Mouse (Mus musculus) MEL (cell line): ENCODE measurements around the gene Nol6.

Experiments
- CTCF ChIP-seq, 3 experiments: IDR thresholded peaks in 2 of 3; conservative IDR thresholded peaks in 1 of 3; 2 replicates each; pipeline ENCODE4 v1.5.1; 2011 to 2012; ENCODE audit warnings: low read length in 3 of 3, low read depth in 2 of 3, mild to moderate bottlenecking in 2 of 3, improper control_type of control experiment in 1 of 3, inconsistent platforms in 1 of 3, mixed read lengths in 1 of 3, moderate library complexity in 1 of 3; ENCODE audit not compliant: control insufficient read depth in 1 of 3, insufficient read depth in 1 of 3, poor library complexity in 1 of 3, severe bottlenecking in 1 of 3
- ELF1 ChIP-seq: IDR thresholded peaks from 2 replicates; pipeline ENCODE4 v1.6.1; 2014; ENCODE audit warnings: low read depth, mild to moderate bottlenecking, inconsistent platforms, low read length, improper control_type of control experiment, moderate library complexity
- MYB ChIP-seq: IDR thresholded peaks from 2 replicates; pipeline ENCODE4 v1.6.1; 2011; ENCODE audit warnings: mild to moderate bottlenecking, low read depth, low read length, improper control_type of control experiment
- POLR2A ChIP-seq, 2 experiments: IDR thresholded peaks; 2 replicates each; pipeline ENCODE4 v1.6.1; 2011 to 2012; ENCODE audit warnings: low read length in 2 of 2, mild to moderate bottlenecking in 2 of 2, control low read depth in 1 of 2, improper control_type of control experiment in 1 of 2, low read depth in 1 of 2, moderate library complexity in 1 of 2; ENCODE audit not compliant: control insufficient read depth in 1 of 2, insufficient read depth in 1 of 2, poor library complexity in 1 of 2
- SMC3 ChIP-seq: IDR thresholded peaks from 2 replicates; pipeline ENCODE4 v1.6.1; 2011; ENCODE audit warnings: low read depth, low read length, improper control_type of control experiment

DNA sequence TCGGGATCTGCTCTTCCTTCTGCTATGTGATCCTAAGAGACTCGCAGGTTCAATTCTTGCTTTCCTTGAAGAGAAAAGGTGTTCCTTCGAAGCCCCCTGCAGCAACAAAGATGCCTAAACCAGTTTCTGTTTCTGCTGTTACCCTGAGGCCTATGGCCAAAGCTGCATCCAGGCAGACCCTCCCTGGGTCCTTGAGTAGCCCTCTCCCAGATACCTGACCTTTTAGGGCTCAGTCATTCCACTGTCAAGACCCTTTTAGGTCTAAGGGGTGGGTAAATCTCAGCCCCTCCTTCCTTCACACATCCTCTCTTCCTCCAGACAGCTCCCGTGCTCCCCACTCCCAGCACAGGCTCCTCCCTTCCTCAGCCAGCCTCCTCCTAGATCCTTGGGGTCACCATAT lies 35.1 kb downstream of the Nol6 start:
- no peak for TF ChIP-seq POLR2A (IDR thresholded peaks at IDR 0.05; ENCODE audit: control insufficient read depth in 1 of 2, insufficient read depth in 1 of 2, low read depth in 1 of 2, low read length in 2 of 2, poor library complexity in 1 of 2)
- no peak for TF ChIP-seq ELF1
- no peak for TF ChIP-seq CTCF (IDR thresholded peaks at IDR 0.05 in 2 of 3, conservative IDR thresholded peaks at IDR 0.05 in 1 of 3; ENCODE audit: control insufficient read depth in 1 of 3, insufficient read depth in 1 of 3, low read depth in 2 of 3, low read length in 3 of 3, poor library complexity in 1 of 3, severe bottlenecking in 1 of 3)
- no peak for TF ChIP-seq MYB
- no peak for TF ChIP-seq SMC3
